Mouse (Mus musculus) heart, postnatal 0 days (tissue): Measurements from ENCODE around the gene Lrrc74a. TPM values are rescaled to one million over a fixed set of nuclear protein-coding genes. Genes with fewer than 3 reads are reported as not detected.

Experiments used
- ATAC-seq: fragments of 200-750 bp; cut with Nextera tagmentation; 2 replicates; pipeline ENCODE4 v1.8.0; 2017; ENCODE audit warnings: low read depth, moderate number of reproducible peaks, moderate library complexity; ENCODE audit not compliant: insufficient read depth
- DNase-seq: peaks from one replicate; pipeline ENCODE4 v3.0.0-alpha.2; 2016; ENCODE audit warnings: low spot score
- H3K27ac ChIP-seq: fragments of 300-500 bp; sonication (generic); 2 replicates; pipeline ENCODE4 v1.5.1; 2014; ENCODE audit warnings: low read depth, mild to moderate bottlenecking
- H3K27me3 ChIP-seq: fragments of 300-500 bp; sonication (generic); 2 replicates; pipeline ENCODE4 v1.6.1; 2014; ENCODE audit warnings: low read length, mixed read lengths; ENCODE audit not compliant: control insufficient read depth, insufficient read depth
- H3K36me3 ChIP-seq: fragments of 300-500 bp; sonication (generic); replicated peaks from 2 replicates; pipeline ENCODE4 v1.6.1; 2014; ENCODE audit warnings: low read length, mixed read lengths; ENCODE audit not compliant: control insufficient read depth, insufficient read depth
- H3K4me1 ChIP-seq: fragments of 300-500 bp; sonication (generic); 2 replicates; pipeline ENCODE4 v1.6.1; 2014; ENCODE audit warnings: antibody characterized with exemption; ENCODE audit not compliant: control insufficient read depth, insufficient read depth
- H3K4me2 ChIP-seq: fragments of 300-500 bp; sonication (generic); 2 replicates; pipeline ENCODE4 v1.6.1; 2014; ENCODE audit warnings: low read depth, mild to moderate bottlenecking, low read length, moderate library complexity
- H3K4me3 ChIP-seq: fragments of 300-500 bp; sonication (generic); 2 replicates; pipeline ENCODE4 v1.5.1; 2014; ENCODE audit warnings: low read depth, low read length
- H3K9ac ChIP-seq: fragments of 300-500 bp; sonication (generic); replicated peaks from 2 replicates; pipeline ENCODE4 v1.6.1; 2014; ENCODE audit warnings: low read depth, low read length, mixed read lengths
- H3K9me3 ChIP-seq: fragments of 300-500 bp; sonication (generic); replicated peaks from 2 replicates; pipeline ENCODE4 v1.6.1; 2016; ENCODE audit warnings: low read length; ENCODE audit not compliant: control insufficient read depth
- CTCF ChIP-seq: IDR thresholded peaks from 2 replicates; pipeline ENCODE4 v1.5.1; 2016; ENCODE audit warnings: antibody characterized with exemption, control low read depth, low read depth
- EP300 ChIP-seq: IDR thresholded peaks from 2 replicates; pipeline ENCODE4 v1.6.1; 2016; ENCODE audit warnings: antibody characterized with exemption, low read depth
- WGBS: fragments of 180-500 bp; shearing (Covaris S2); extraction: QIAGEN DNeasy Blood & Tissue Kit; methylation state at CpG from one replicate; pipeline ENCODE4 v1.1.7; 2014; 5-methylcytosine and 5-hydroxymethylcytosine counted together
- polyA plus RNA-seq: library from polyadenylated mRNA; unstranded; fragments of >200 nt; fragmentation: Nextera tagmentation; extraction: Ambion mirVana; gene quantifications from 2 replicates; pipeline ENCODE4 v1.2.1, GENCODE M21; 2015
- total RNA-seq: library from RNA; depleted of rRNA; stranded (reverse); fragments of >200 nt; gene quantifications from 2 replicates; pipeline ENCODE4 v1.2.3, GENCODE M21; 2014; ENCODE audit warnings: low replicate concordance

Gene Lrrc74a
- total and polyA plus RNA-seq, 2 experiments from 2014 or later, result not detected

- peaks cover under 1% of the 10 kb centered on the region; the same call in 1 of the 2 replicates for H3K4me1 ChIP-seq
- no peak overlapping the region for H3K4me2 ChIP-seq
- 79% methylated on average over 2 of the region's 2 CpGs for WGBS
- no peak for DNase-seq
- no peaks in the 10 kb centered on the region for H3K9me3 ChIP-seq
- TF ChIP-seq EP300 (no peak), CTCF (no peak)
- peaks cover 14% of the 10 kb centered on the region for H3K36me3 ChIP-seq
- H3K9ac ChIP-seq, result no peak overlapping the region
- no peak for ATAC-seq
- no peak overlapping the region for H3K27ac ChIP-seq
- H3K27me3 ChIP-seq, result no peaks in the 10 kb centered on the region
- H3K4me3 ChIP-seq, result no peak overlapping the region
Observed at GRCm38 (mm10) chr12:86697996-86698395, 36.2 kb upstream of the Lrrc74a start.

- Histone ChIP-seq H3K4me2 (no peak overlapping the region), H3K9me3 (no peaks in the 10 kb centered on the region), H3K36me3 (peaks cover 19% of the 10 kb centered on the region), H3K9ac (no peak overlapping the region), H3K4me3 (no peak overlapping the region), H3K4me1 (no peaks in the 10 kb centered on the region), H3K27me3 (no peaks in the 10 kb centered on the region), H3K27ac (no peak overlapping the region)
- no peak for TF ChIP-seq CTCF
- no peak for TF ChIP-seq EP300
- ATAC-seq (no peak), DNase-seq (no peak)
Observed at GRCm38 (mm10) chr12:86698537-86698936, 35.6 kb upstream of the Lrrc74a start.

GRCm38 (mm10) chr12:86699965-86700926 lies 33.9 kb upstream of the Lrrc74a start:
- no peaks in the 10 kb centered on the region for H3K27me3 ChIP-seq
- DNase-seq (no peak), ATAC-seq (no peak)
- no peaks in the 10 kb centered on the region for H3K9me3 ChIP-seq
- no peak overlapping the region for H3K4me2 ChIP-seq
- H3K36me3 ChIP-seq, result peaks cover 36% of the 10 kb centered on the region
- WGBS, result 43% methylated on average over 19 of the region's 19 CpGs
- H3K27ac ChIP-seq, result no peak overlapping the region
- H3K9ac ChIP-seq, result no peak overlapping the region
- H3K4me1 ChIP-seq, result no peaks in the 10 kb centered on the region
- no peak for TF ChIP-seq CTCF
- no peak overlapping the region for H3K4me3 ChIP-seq

- ATAC-seq, result no peak
Observed at GRCm38 (mm10) chr12:86700927-86701310, 33.2 kb upstream of the Lrrc74a start.

GRCm38 (mm10) chr12:86701491-86701890 lies 32.7 kb upstream of the Lrrc74a start:
- no peaks in the 10 kb centered on the region for H3K27me3 ChIP-seq
- ATAC-seq, result no peak
- no peak overlapping the region for H3K4me2 ChIP-seq

More at GRCm38 (mm10) chr12:86700927-86701310, 33.2 kb upstream of the Lrrc74a start:
- no peak overlapping the region for H3K4me2 ChIP-seq
- peaks cover 37% of the 10 kb centered on the region for H3K36me3 ChIP-seq
- no peak for DNase-seq
- no peaks in the 10 kb centered on the region for H3K9me3 ChIP-seq
- H3K27me3 ChIP-seq, result no peaks in the 10 kb centered on the region
- H3K4me3 ChIP-seq, result no peak overlapping the region
- H3K4me1 ChIP-seq, result no peaks in the 10 kb centered on the region
- TF ChIP-seq CTCF (no peak), EP300 (no peak)
- 79% methylated on average over 4 of the region's 4 CpGs for whole genome bisulfite sequencing
- H3K9ac ChIP-seq, result no peak overlapping the region
- H3K27ac ChIP-seq, result no peak overlapping the region

More at GRCm38 (mm10) chr12:86701491-86701890, 32.7 kb upstream of the Lrrc74a start:
- Histone ChIP-seq H3K36me3 (peaks cover 37% of the 10 kb centered on the region), H3K4me1 (no peaks in the 10 kb centered on the region), H3K9me3 (no peaks in the 10 kb centered on the region), H3K27ac (no peak overlapping the region), H3K9ac (no peak overlapping the region), H3K4me3 (no peak overlapping the region)
- 93% methylated on average over 4 of the region's 4 CpGs for WGBS
- no peak for DNase-seq
- TF ChIP-seq EP300, result no peak
- no peak for TF ChIP-seq CTCF
